Mouse (Mus musculus): ENCODE results near the gene Nrg4. TPM values are rescaled to one million over a fixed set of nuclear protein-coding genes. Genes with fewer than 3 reads are reported as not detected.

The Nrg4 gene
- polyA plus RNA-seq, 2 experiments, result 0.39 to 1.1 TPM

DNA sequence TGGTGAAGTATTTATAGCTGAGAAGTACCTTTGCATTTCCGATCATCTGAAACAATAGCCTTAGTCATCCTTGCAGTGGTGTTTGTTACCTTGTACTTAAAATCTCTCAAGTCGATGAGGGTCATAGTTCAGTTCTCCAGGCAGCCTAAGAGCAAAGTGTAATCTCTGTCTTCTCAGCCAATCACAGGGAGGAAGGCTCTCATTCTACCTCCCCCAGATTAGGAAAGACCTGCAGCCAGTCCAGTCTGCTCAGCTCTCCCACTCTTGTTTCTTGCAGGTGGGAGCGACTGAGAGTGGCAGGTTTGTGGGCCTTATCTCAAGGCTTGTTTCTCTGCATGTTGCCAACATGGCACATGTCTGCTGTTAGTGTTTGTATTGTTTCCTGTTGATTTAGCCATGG is 111.6 kb downstream of the Nrg4 start:
- DNase-seq (ENCODE audit: low read depth in 3 of 3, low spot score in 3 of 3) (no peak), ATAC-seq (ENCODE audit: insufficient read depth) (no peak)
- 68% methylated on average over 3 of the region's 3 CpGs for WGBS (ENCODE audit: insufficient replicate concordance)
- H3K27me3 ChIP-seq (ENCODE audit: control insufficient read depth, insufficient read depth, low read length), result no peaks in the 10 kb centered on the region
- peaks cover 19% of the 10 kb centered on the region for H3K36me3 ChIP-seq (replicated peaks; ENCODE audit: control insufficient read depth, insufficient read depth, low read depth)
- H3K4me3 ChIP-seq (ENCODE audit: insufficient read depth in 1 of 2, low read depth in 2 of 2, low read length in 2 of 2), result no peak overlapping the region
- H3K4me2 ChIP-seq (ENCODE audit: low read depth), result no peak overlapping the region
- peaks cover 0 to 6% of the 10 kb centered on the region in 2 experiments; a peak in 2 of 4 replicates for H3K4me1 ChIP-seq (replicated peaks; ENCODE audit: control insufficient read depth in 2 of 2, insufficient read depth in 2 of 2, low read length in 1 of 2)
- no peak overlapping the region for H3K27ac ChIP-seq
- no peak overlapping the region for H3K9ac ChIP-seq (replicated peaks)
- no peaks in the 10 kb centered on the region for H3K9me3 ChIP-seq (ENCODE audit: control insufficient read depth, low read length)
- no peak for TF ChIP-seq EP300 (IDR thresholded peaks at IDR 0.05; ENCODE audit: low read depth)
- no peak for TF ChIP-seq CTCF (IDR thresholded peaks at IDR 0.05; ENCODE audit: low read depth)

- DNase-seq (ENCODE audit: low read depth in 3 of 3, low spot score in 3 of 3) (no peak), ATAC-seq (ENCODE audit: insufficient read depth) (no peak)
- H3K27me3 ChIP-seq (ENCODE audit: control insufficient read depth, insufficient read depth, low read length), result no peaks in the 10 kb centered on the region
- 77% methylated on average over 1 of the region's 1 CpGs for WGBS (ENCODE audit: insufficient replicate concordance)
- peaks cover 9 to 14% of the 10 kb centered on the region in 2 experiments; a peak in 3 of 4 replicates for H3K4me1 ChIP-seq (replicated peaks; ENCODE audit: control insufficient read depth in 2 of 2, insufficient read depth in 2 of 2, low read length in 1 of 2)
- H3K9me3 ChIP-seq (ENCODE audit: control insufficient read depth, low read length), result no peaks in the 10 kb centered on the region
- H3K9ac ChIP-seq (replicated peaks), result no peak overlapping the region
- TF ChIP-seq EP300 (IDR thresholded peaks at IDR 0.05; ENCODE audit: low read depth), result no peak
- no peak for TF ChIP-seq CTCF (IDR thresholded peaks at IDR 0.05; ENCODE audit: low read depth)
- no peak overlapping the region for H3K4me3 ChIP-seq (ENCODE audit: insufficient read depth in 1 of 2, low read depth in 2 of 2, low read length in 2 of 2)
- H3K4me2 ChIP-seq (ENCODE audit: low read depth), result no peak overlapping the region
- no peak overlapping the region for H3K27ac ChIP-seq
- H3K36me3 ChIP-seq (replicated peaks; ENCODE audit: control insufficient read depth, insufficient read depth, low read depth), result peaks cover 16% of the 10 kb centered on the region
Measured at GRCm38 (mm10) chr9:55213396-55213795, 113.2 kb downstream of the Nrg4 start.

GRCm38 (mm10) chr9:55211611-55212010 is 115.0 kb downstream of the Nrg4 start:
- DNase-seq (ENCODE audit: low read depth in 3 of 3, low spot score in 3 of 3) (no peak), ATAC-seq (ENCODE audit: insufficient read depth) (no peak)
- Histone ChIP-seq H3K4me2 (ENCODE audit: low read depth) (no peak overlapping the region), H3K36me3 (replicated peaks; ENCODE audit: control insufficient read depth, insufficient read depth, low read depth) (peaks cover 15% of the 10 kb centered on the region), H3K27me3 (ENCODE audit: control insufficient read depth, insufficient read depth, low read length) (no peaks in the 10 kb centered on the region), H3K9me3 (ENCODE audit: control insufficient read depth, low read length) (no peaks in the 10 kb centered on the region), H3K27ac (no peak overlapping the region), H3K4me3 (ENCODE audit: insufficient read depth in 1 of 2, low read depth in 2 of 2, low read length in 2 of 2) (no peak overlapping the region), H3K4me1 (replicated peaks; ENCODE audit: control insufficient read depth in 2 of 2, insufficient read depth in 2 of 2, low read length in 1 of 2) (peaks cover 11 to 18% of the 10 kb centered on the region in 2 experiments; a peak in 3 of 4 replicates), H3K9ac (replicated peaks) (no peak overlapping the region)
- WGBS (ENCODE audit: insufficient replicate concordance), result 66% methylated on average over 4 of the region's 4 CpGs
- TF ChIP-seq EP300 (IDR thresholded peaks at IDR 0.05; ENCODE audit: low read depth) (no peak), CTCF (IDR thresholded peaks at IDR 0.05; ENCODE audit: low read depth) (no peak)

DNA sequence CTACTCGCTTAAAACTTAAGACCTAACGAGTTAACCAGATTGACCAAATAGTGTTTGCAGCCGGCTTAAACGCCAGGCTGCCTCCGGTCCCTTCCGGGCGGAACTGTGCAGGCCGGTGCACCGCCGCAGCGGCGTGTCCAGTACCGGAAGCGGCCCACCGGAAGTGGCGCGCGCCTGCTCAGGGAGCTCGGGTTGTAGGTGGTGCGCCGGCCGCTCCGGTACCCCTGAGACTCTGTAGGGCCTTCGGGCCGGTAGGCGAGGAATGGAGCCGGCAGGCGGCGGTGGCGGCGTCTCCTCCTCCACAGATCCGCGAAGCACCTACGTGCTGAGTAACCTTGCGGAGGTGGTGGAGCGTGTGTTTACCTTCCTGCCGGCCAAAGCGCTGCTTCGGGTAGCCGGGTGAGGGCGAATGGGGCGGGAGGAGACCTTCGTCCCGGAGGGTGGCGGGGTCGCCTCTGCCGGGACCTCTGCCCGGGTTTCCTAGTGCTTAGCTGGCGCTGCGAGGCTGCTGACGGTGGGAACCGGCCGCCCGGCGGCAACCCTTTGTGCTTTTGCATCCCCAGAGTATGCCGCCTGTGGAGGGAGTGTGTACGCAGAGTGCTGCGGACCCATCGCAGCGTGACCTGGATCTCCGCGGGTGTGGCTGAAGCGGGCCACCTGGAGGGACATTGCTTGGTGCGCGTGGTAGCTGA is 117.7 kb downstream of the Nrg4 start, which contains the start of gene Fbxo22:
Fbxo22 (plus strand) TSS at position 136 of the 692 bp plus-strand sequence.
- H3K9ac ChIP-seq (replicated peaks), result peak within 1 kb of the TSS; percentile 75
- peak within 1 kb of the TSS; percentile 68 to 83 for H3K4me3 ChIP-seq (ENCODE audit: insufficient read depth in 1 of 2, low read depth in 2 of 2, low read length in 2 of 2)
- peak; percentile 98 for ATAC-seq (ENCODE audit: insufficient read depth)
- no peaks in the 10 kb centered on the region for H3K27me3 ChIP-seq (ENCODE audit: control insufficient read depth, insufficient read depth, low read length)
- TF ChIP-seq CTCF (IDR thresholded peaks at IDR 0.05; ENCODE audit: low read depth) (peak; percentile 12), EP300 (IDR thresholded peaks at IDR 0.05; ENCODE audit: low read depth) (no peak)
- no peaks in the 10 kb centered on the region for H3K9me3 ChIP-seq (ENCODE audit: control insufficient read depth, low read length)
- H3K27ac ChIP-seq, result peak within 1 kb of the TSS; percentile 43
- peaks cover 11 to 18% of the 10 kb centered on the region in 2 experiments; a peak in 3 of 4 replicates for H3K4me1 ChIP-seq (replicated peaks; ENCODE audit: control insufficient read depth in 2 of 2, insufficient read depth in 2 of 2, low read length in 1 of 2)
- under 1% methylated on average over 64 of the region's 65 CpGs for WGBS (ENCODE audit: insufficient replicate concordance)
- H3K36me3 ChIP-seq (replicated peaks; ENCODE audit: control insufficient read depth, insufficient read depth, low read depth), result peaks cover 2% of the 10 kb centered on the region; the same call in 1 of the 2 replicates
- DNase-seq (ENCODE audit: low read depth in 3 of 3, low spot score in 3 of 3), result peak; percentile 61 to 65 (median 64)
- peak within 1 kb of the TSS; percentile 75 for H3K4me2 ChIP-seq (ENCODE audit: low read depth)

GRCm38 (mm10) chr9:55208458-55208789 is 118.2 kb downstream of the Nrg4 start:
- Histone ChIP-seq H3K9ac (replicated peaks) (peak overlapping the region; percentile 75), H3K27me3 (ENCODE audit: control insufficient read depth, insufficient read depth, low read length) (no peaks in the 10 kb centered on the region), H3K4me2 (ENCODE audit: low read depth) (peak overlapping the region; percentile 75), H3K36me3 (replicated peaks; ENCODE audit: control insufficient read depth, insufficient read depth, low read depth) (no peaks in the 10 kb centered on the region; the same call in 1 of the 2 replicates), H3K9me3 (ENCODE audit: control insufficient read depth, low read length) (no peaks in the 10 kb centered on the region), H3K27ac (no peak overlapping the region; the same call in 1 of the 2 replicates), H3K4me3 (ENCODE audit: insufficient read depth in 1 of 2, low read depth in 2 of 2, low read length in 2 of 2) (peak overlapping the region; percentile 68 to 83), H3K4me1 (replicated peaks; ENCODE audit: control insufficient read depth in 2 of 2, insufficient read depth in 2 of 2, low read length in 1 of 2) (peaks cover 11 to 18% of the 10 kb centered on the region in 2 experiments; a peak in 3 of 4 replicates)
- ATAC-seq (ENCODE audit: insufficient read depth) (peak; percentile 3; the same call in 1 of the 2 replicates), DNase-seq (ENCODE audit: low read depth in 3 of 3, low spot score in 3 of 3) (no peak)
- WGBS (ENCODE audit: insufficient replicate concordance), result 0% methylated on average over 2 of the region's 2 CpGs
- no peak for TF ChIP-seq EP300 (IDR thresholded peaks at IDR 0.05; ENCODE audit: low read depth)
- TF ChIP-seq CTCF (IDR thresholded peaks at IDR 0.05; ENCODE audit: low read depth), result no peak

Data from liver, embryonic 14.5 days (tissue).